Mouse (Mus musculus) heart, embryonic 14.5 days (tissue): ENCODE results near the gene Asb4. TPM values are rescaled to one million over a fixed set of nuclear protein-coding genes. Genes with fewer than 3 reads are reported as not detected.

ENCODE experiments used
- ATAC-seq: fragments of 200-750 bp; cut with Nextera tagmentation; 2 replicates; pipeline ENCODE4 v1.8.0; 2017; ENCODE audit warnings: low read depth, moderate TSS enrichment; ENCODE audit not compliant: insufficient number of reproducible peaks, insufficient read depth, low FRiP score
- H3K27ac ChIP-seq, 2 experiments: fragments of 200-500 bp in 1 of 2; fragments of 300-500 bp in 1 of 2; sonication (generic) in 1 of 2; replicated peaks in 1 of 2; 2 replicates each; pipeline ENCODE4 v1.5.1; 2012 to 2014; ENCODE audit warnings: low read depth in 2 of 2, low read length in 2 of 2, control low read depth in 1 of 2, mild to moderate bottlenecking in 1 of 2, mixed read lengths in 1 of 2; ENCODE audit not compliant: control insufficient read depth in 1 of 2, insufficient read depth in 1 of 2
- H3K27me3 ChIP-seq: fragments of 300-500 bp; sonication (generic); 2 replicates; pipeline ENCODE4 v1.6.1; 2014; ENCODE audit warnings: mild to moderate bottlenecking, low read length, control low read depth; ENCODE audit not compliant: control insufficient read depth, insufficient read depth
- H3K36me3 ChIP-seq: fragments of 300-500 bp; sonication (generic); 2 replicates; pipeline ENCODE4 v1.6.1; 2014; ENCODE audit warnings: mild to moderate bottlenecking, control low read depth, low read length, mixed read lengths; ENCODE audit not compliant: control insufficient read depth, insufficient read depth
- H3K4me1 ChIP-seq, 2 experiments: fragments of 200-500 bp in 1 of 2; fragments of 300-500 bp in 1 of 2; sonication (generic) in 1 of 2; 2 replicates each; pipeline ENCODE4 v1.6.1; 2012 to 2014; ENCODE audit warnings: low read length in 2 of 2, control low read depth in 1 of 2, mixed read lengths in 1 of 2; ENCODE audit not compliant: control insufficient read depth in 2 of 2, insufficient read depth in 2 of 2
- H3K4me2 ChIP-seq: fragments of 300-500 bp; sonication (generic); 2 replicates; pipeline ENCODE4 v1.6.1; 2014; ENCODE audit warnings: mild to moderate bottlenecking, low read length
- H3K4me3 ChIP-seq, 2 experiments: fragments of 200-500 bp in 1 of 2; fragments of 300-500 bp in 1 of 2; sonication (generic) in 1 of 2; 2 replicates each; pipeline ENCODE4 v1.5.1; 2012 to 2014; ENCODE audit warnings: low read length in 2 of 2, mild to moderate bottlenecking in 2 of 2, control low read depth in 1 of 2, low read depth in 1 of 2, moderate library complexity in 1 of 2; ENCODE audit not compliant: control insufficient read depth in 1 of 2, insufficient read depth in 1 of 2
- H3K9ac ChIP-seq: fragments of 300-500 bp; sonication (generic); 2 replicates; pipeline ENCODE4 v1.6.1; 2014; ENCODE audit warnings: mild to moderate bottlenecking, low read length
- H3K9me3 ChIP-seq: fragments of 300-500 bp; sonication (generic); 2 replicates; pipeline ENCODE4 v1.6.1; 2016; ENCODE audit warnings: low read length, control low read depth; ENCODE audit not compliant: control insufficient read depth
- whole genome bisulfite sequencing: fragments of 180-500 bp; shearing (Covaris S2); extraction: QIAGEN DNeasy Blood & Tissue Kit; methylation state at CpG from one replicate; pipeline ENCODE4 v1.1.7; 2014; 5-methylcytosine and 5-hydroxymethylcytosine counted together
- polyA plus RNA-seq: library from polyadenylated mRNA; unstranded; fragments of >200 nt; fragmentation: Nextera tagmentation; extraction: Ambion mirVana; gene quantifications from 2 replicates; pipeline ENCODE4 v1.2.1, GENCODE M21; 2014

Gene Asb4
- polyA plus RNA-seq, 1 experiment from 2014 or later = 36.8 TPM

- WGBS = 76% methylated on average over 3 of the region's 3 CpGs
- peaks cover 40% of the 10 kb centered on the region for H3K36me3 ChIP-seq
- no peaks in the 10 kb centered on the region for H3K4me1 ChIP-seq
- H3K27ac ChIP-seq = no peak overlapping the region
- H3K9me3 ChIP-seq = no peaks in the 10 kb centered on the region
- H3K4me2 ChIP-seq = no peak overlapping the region
- ATAC-seq = no peak
- no peak overlapping the region for H3K4me3 ChIP-seq
- H3K9ac ChIP-seq = no peak overlapping the region
- H3K27me3 ChIP-seq = no peaks in the 10 kb centered on the region
Observed at GRCm38 (mm10) chr6:5482270-5482783, 99.1 kb downstream of the Asb4 start.

Other genes with a start within 250 kb of the Asb4 start
- not detected in 2 replicates for gene Pon1, start 189.4 kb upstream of the Asb4 start, polyA plus RNA-seq
- gene Pon3, start 127.1 kb upstream of the Asb4 start, polyA plus RNA-seq = 43.9 and 45.3 TPM in 2 replicates
- 47.8 and 49.1 TPM in 2 replicates for gene Pon2, start 84.9 kb upstream of the Asb4 start, polyA plus RNA-seq
- gene Pdk4, start 112.9 kb downstream of the Asb4 start, polyA plus RNA-seq = 35.4 and 37.8 TPM in 2 replicates